Mouse (Mus musculus): ENCODE data around the gene Tmed10. TPM values are rescaled to one million over a fixed set of nuclear protein-coding genes. Genes with fewer than 3 reads are reported as not detected.

Tmed10 gene
- polyA plus RNA-seq, 1 experiment from 2014 or later = 170 TPM

- Histone ChIP-seq H3K4me1 (ENCODE audit: insufficient read depth) (peaks cover 7% of the 10 kb centered on the region; the same call in 1 of the 2 replicates), H3K27me3 (ENCODE audit: insufficient read depth, low read length) (peaks cover 19% of the 10 kb centered on the region), H3K9me3 (ENCODE audit: low read length) (no peaks in the 10 kb centered on the region), H3K4me3 (ENCODE audit: low read depth, low read length) (no peak overlapping the region), H3K9ac (replicated peaks) (no peak overlapping the region), H3K27ac (ENCODE audit: low read depth) (no peak overlapping the region), H3K4me2 (ENCODE audit: low read depth, low read length) (no peak overlapping the region), H3K36me3 (replicated peaks; ENCODE audit: insufficient read depth, low read length) (no peaks in the 10 kb centered on the region)
- no peak for ATAC-seq
- DNase-seq = no peak
- TF ChIP-seq EP300 (IDR thresholded peaks at IDR 0.05; ENCODE audit: low read depth) (no peak), CTCF (IDR thresholded peaks at IDR 0.05; ENCODE audit: low read depth) (no peak)
These were observed 83.1 kb downstream of the Tmed10 start for GRCm38 (mm10) chr12:85291541-85291940.

- no peak for TF ChIP-seq CTCF (IDR thresholded peaks at IDR 0.05; ENCODE audit: low read depth)
- TF ChIP-seq EP300 (IDR thresholded peaks at IDR 0.05; ENCODE audit: low read depth) = no peak
- H3K4me1 ChIP-seq (ENCODE audit: insufficient read depth) = peaks cover 7% of the 10 kb centered on the region; the same call in 1 of the 2 replicates
- H3K4me2 ChIP-seq (ENCODE audit: low read depth, low read length) = no peak overlapping the region
- 75% methylated on average over 10 of the region's 10 CpGs for WGBS (ENCODE audit: insufficient replicate concordance)
- ATAC-seq (no peak), DNase-seq (no peak)
- no peak overlapping the region for H3K4me3 ChIP-seq (ENCODE audit: low read depth, low read length)
- no peaks in the 10 kb centered on the region for H3K9me3 ChIP-seq (ENCODE audit: low read length)
- H3K9ac ChIP-seq (replicated peaks) = no peak overlapping the region
- peaks cover 19% of the 10 kb centered on the region for H3K27me3 ChIP-seq (ENCODE audit: insufficient read depth, low read length)
- H3K27ac ChIP-seq (ENCODE audit: low read depth) = no peak overlapping the region
- H3K36me3 ChIP-seq (replicated peaks; ENCODE audit: insufficient read depth, low read length) = no peaks in the 10 kb centered on the region
These were observed 84.0 kb downstream of the Tmed10 start for GRCm38 (mm10) chr12:85290633-85291032.

Other genes with a start within 250 kb of the Tmed10 start
- 0.39 and 0.61 TPM in 2 replicates for gene Rps6kl1, start 223.6 kb downstream of the Tmed10 start, polyA plus RNA-seq (2015; fragmentation: Nextera tagmentation; extraction: Ambion mirVana)
- gene Pgf, start 197.1 kb downstream of the Tmed10 start, polyA plus RNA-seq (2015; fragmentation: Nextera tagmentation; extraction: Ambion mirVana) = 0.36 and 0.45 TPM in 2 replicates
- gene Eif2b2, start 155.4 kb downstream of the Tmed10 start, polyA plus RNA-seq (2015; fragmentation: Nextera tagmentation; extraction: Ambion mirVana) = 21.7 and 24.6 TPM in 2 replicates
- gene Mlh3, start 104.2 kb downstream of the Tmed10 start, polyA plus RNA-seq (2015; fragmentation: Nextera tagmentation; extraction: Ambion mirVana) = 1.4 and 1.6 TPM in 2 replicates
- gene Acyp1, start 86.4 kb downstream of the Tmed10 start, polyA plus RNA-seq (2015; fragmentation: Nextera tagmentation; extraction: Ambion mirVana) = 27.8 and 29.9 TPM in 2 replicates
- gene Zc2hc1c, start 86.3 kb downstream of the Tmed10 start, polyA plus RNA-seq (2015; fragmentation: Nextera tagmentation; extraction: Ambion mirVana) = 0.12 and 0.22 TPM in 2 replicates
- gene Nek9, start 35.5 kb downstream of the Tmed10 start, polyA plus RNA-seq (2015; fragmentation: Nextera tagmentation; extraction: Ambion mirVana) = 4.1 and 4.5 TPM in 2 replicates
- 1.3 and 1.6 TPM in 2 replicates for gene Fos, start 99.0 kb upstream of the Tmed10 start, polyA plus RNA-seq (2015; fragmentation: Nextera tagmentation; extraction: Ambion mirVana)
- gene Jdp2, start 224.2 kb upstream of the Tmed10 start, polyA plus RNA-seq (2015; fragmentation: Nextera tagmentation; extraction: Ambion mirVana) = 0.25 and 0.33 TPM in 2 replicates